8 mouse cellular contexts compared by ENCODE assay signal in the genomic region with DNA sequence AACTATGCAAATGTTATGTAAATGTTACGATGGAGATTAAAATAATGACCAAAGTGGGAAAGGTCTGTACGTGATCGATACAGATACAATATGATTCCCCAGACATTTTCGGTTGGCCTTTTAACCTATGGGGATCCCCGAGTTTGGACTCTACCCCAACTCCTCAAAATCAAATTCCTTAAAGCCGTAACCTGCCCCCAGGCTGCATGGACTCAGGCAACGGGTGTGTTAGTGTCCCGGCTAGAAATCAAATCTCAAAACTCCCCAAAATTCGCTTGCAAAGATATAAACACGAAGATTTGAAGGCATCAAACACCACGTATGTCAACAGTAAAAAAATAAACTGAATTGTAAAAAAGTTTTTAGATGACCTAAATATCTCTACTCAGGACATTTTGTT. TPM values are rescaled to one million over a fixed set of nuclear protein-coding genes. Genes with fewer than 3 reads are reported as not detected.
DNase-seq lines count a peak whose midpoint lies in the region; ATAC-seq and TF ChIP-seq lines count a peak whose summit lies in the region.

No protein-coding gene starts in this region.

- peak overlapping the region; percentile 73 for H3K9ac ChIP-seq in liver, adult 2 months (ENCODE audit: low read depth, low read length)
- peak overlapping the region; percentile 97 for H3K9ac ChIP-seq in embryonic facial prominence, embryonic 13.5 days
- peak overlapping the region; percentile 98 for H3K9ac ChIP-seq in intestine, embryonic 15.5 days
- peak overlapping the region; percentile 95 for H3K9ac ChIP-seq in neural tube, embryonic 12.5 days

- TF ChIP-seq CTCF in liver, adult 2 months (IDR thresholded peaks at IDR 0.05; ENCODE audit: low read depth, low read length), result no peak

- H3K9me3 ChIP-seq in embryonic facial prominence, embryonic 13.5 days, result no peaks in the 10 kb centered on the region
- H3K9me3 ChIP-seq in intestine, embryonic 15.5 days, result no peaks in the 10 kb centered on the region
- no peaks in the 10 kb centered on the region for H3K9me3 ChIP-seq in neural tube, embryonic 12.5 days

- WGBS in liver, adult 2 months, result 26% methylated on average over 11 of the region's 11 CpGs
- WGBS in embryonic facial prominence, embryonic 13.5 days, result 31% methylated on average over 11 of the region's 11 CpGs
- WGBS in intestine, embryonic 15.5 days, result 37% methylated on average over 11 of the region's 11 CpGs
- 38% methylated on average over 11 of the region's 11 CpGs for WGBS in neural tube, embryonic 12.5 days

- peak overlapping the region; percentile 67 for H3K4me3 ChIP-seq in liver, adult 2 months (ENCODE audit: insufficient read depth, low read depth, low read length)
- peak overlapping the region; percentile 100 for H3K4me3 ChIP-seq in embryonic facial prominence, embryonic 13.5 days
- H3K4me3 ChIP-seq in intestine, embryonic 15.5 days (replicated peaks), result peak overlapping the region; percentile 100
- peak overlapping the region; percentile 99 for H3K4me3 ChIP-seq in neural tube, embryonic 12.5 days

- no peaks in the 10 kb centered on the region for H3K27me3 ChIP-seq in liver, adult 2 months (ENCODE audit: control insufficient read depth, insufficient read depth, low read length)
- no peaks in the 10 kb centered on the region for H3K27me3 ChIP-seq in embryonic facial prominence, embryonic 13.5 days
- H3K27me3 ChIP-seq in intestine, embryonic 15.5 days (replicated peaks), result no peaks in the 10 kb centered on the region
- no peaks in the 10 kb centered on the region for H3K27me3 ChIP-seq in neural tube, embryonic 12.5 days (replicated peaks)

- DNase-seq in liver, adult 2 months (ENCODE audit: extremely low read depth, low read depth, low spot score), result no peak
- no peak for DNase-seq in liver
- no peak for DNase-seq in right cerebral cortex, postnatal 14 days

- no peak for TF ChIP-seq POLR2A in liver, adult 2 months (IDR thresholded peaks at IDR 0.05; ENCODE audit: extremely low read depth, insufficient read depth, low read length)

- no peak for ATAC-seq in embryonic facial prominence, embryonic 13.5 days (ENCODE audit: insufficient number of reproducible peaks, insufficient read depth, low FRiP score, low TSS enrichment, low read depth)
- no peak for ATAC-seq in intestine, embryonic 15.5 days
- no peak for ATAC-seq in neural tube, embryonic 12.5 days (ENCODE audit: low FRiP score, low read depth)
- ATAC-seq in megakaryocyte-erythroid progenitor cell, adult 5-6 weeks (replicated peaks; ENCODE audit: low FRiP score, low TSS enrichment, poor library complexity, severe bottlenecking), result no peak
- no peak for ATAC-seq in frontal cortex, adult (ENCODE audit: low TSS enrichment)

- H3K4me2 ChIP-seq in embryonic facial prominence, embryonic 13.5 days, result peak overlapping the region; percentile 77
- peak overlapping the region; percentile 71 for H3K4me2 ChIP-seq in intestine, embryonic 15.5 days (replicated peaks)
- peak overlapping the region; percentile 86 for H3K4me2 ChIP-seq in neural tube, embryonic 12.5 days (replicated peaks)

- no peak overlapping the region for H3K27ac ChIP-seq in liver, adult 2 months (replicated peaks; ENCODE audit: insufficient read depth, low read depth, low read length)
- H3K27ac ChIP-seq in embryonic facial prominence, embryonic 13.5 days, result peak overlapping the region; percentile 96; the same call in 1 of the 2 replicates
- H3K27ac ChIP-seq in intestine, embryonic 15.5 days, result peak overlapping the region; percentile 96; the same call in 1 of the 2 replicates
- no peak overlapping the region for H3K27ac ChIP-seq in neural tube, embryonic 12.5 days

- H3K4me1 ChIP-seq in liver, adult 2 months (ENCODE audit: control insufficient read depth, insufficient read depth, low read length), result 0 out of 2 replicates have a peak, but pooled peaks cover 6% of the 10 kb centered on the region
- peaks cover 15% of the 10 kb centered on the region for H3K4me1 ChIP-seq in embryonic facial prominence, embryonic 13.5 days
- 0 out of 2 replicates have a peak, but pooled peaks cover 2% of the 10 kb centered on the region for H3K4me1 ChIP-seq in intestine, embryonic 15.5 days (replicated peaks)
- peaks cover 13% of the 10 kb centered on the region for H3K4me1 ChIP-seq in neural tube, embryonic 12.5 days

- H3K36me3 ChIP-seq in liver, adult 2 months (ENCODE audit: control insufficient read depth, insufficient read depth, low read length), result peaks cover 23% of the 10 kb centered on the region; the same call in 1 of the 2 replicates
- H3K36me3 ChIP-seq in embryonic facial prominence, embryonic 13.5 days, result peaks cover 38% of the 10 kb centered on the region
- peaks cover 12% of the 10 kb centered on the region for H3K36me3 ChIP-seq in intestine, embryonic 15.5 days
- H3K36me3 ChIP-seq in neural tube, embryonic 12.5 days, result peaks cover 32% of the 10 kb centered on the region

- H3K79me2 ChIP-seq in liver, adult 2 months (ENCODE audit: control insufficient read depth, insufficient read depth, low read length), result peaks cover 3% of the 10 kb centered on the region; the same call in 1 of the 2 replicates

RNA-seq across cellular contexts. Expression of a gene that starts 1.0 kb away (rescaled TPM):
- 0.74 and 1.0 TPM in 2 replicates for total RNA-seq in liver, adult 2 months (2014; rRNA removed)
- 0.24 and 0.47 TPM in 2 replicates for polyA plus RNA-seq in liver, adult 2 months (2012; rRNA removed)
- polyA plus RNA-seq in embryonic facial prominence, embryonic 13.5 days (2015; fragmentation: Nextera tagmentation; extraction: Ambion mirVana), result 2.7 and 3.7 TPM in 2 replicates
- polyA plus RNA-seq in intestine, embryonic 15.5 days (2015; fragmentation: Nextera tagmentation; extraction: Ambion mirVana), result 2.1 and 2.9 TPM in 2 replicates
- polyA plus RNA-seq in neural tube, embryonic 12.5 days (2016; fragmentation: Nextera tagmentation; extraction: Ambion mirVana), result 5.8 and 8.5 TPM in 2 replicates
- total RNA-seq in megakaryocyte-erythroid progenitor cell, adult 5-6 weeks (2014; fragmentation: Nextera tagmentation), result 3.5 and 3.8 TPM in 2 replicates
- 10.4 TPM in 1 of 2 replicates, not detected in the other for total RNA-seq in megakaryocyte-erythroid progenitor cell, adult 5-6 weeks (2017)

RNA-seq across cellular contexts. Expression of a gene that starts 1.1 kb away (rescaled TPM):
- total RNA-seq in liver, adult 2 months (2014; rRNA removed), result 4.0 and 5.8 TPM in 2 replicates
- 2.6 and 2.8 TPM in 2 replicates for polyA plus RNA-seq in liver, adult 2 months (2012; rRNA removed)
- polyA plus RNA-seq in embryonic facial prominence, embryonic 13.5 days (2015; fragmentation: Nextera tagmentation; extraction: Ambion mirVana), result 28.6 and 30.1 TPM in 2 replicates
- polyA plus RNA-seq in intestine, embryonic 15.5 days (2015; fragmentation: Nextera tagmentation; extraction: Ambion mirVana), result 17.5 and 20.4 TPM in 2 replicates
- polyA plus RNA-seq in neural tube, embryonic 12.5 days (2016; fragmentation: Nextera tagmentation; extraction: Ambion mirVana), result 30.2 and 30.4 TPM in 2 replicates
- total RNA-seq in megakaryocyte-erythroid progenitor cell, adult 5-6 weeks (2014; fragmentation: Nextera tagmentation), result 21.6 and 27.6 TPM in 2 replicates
- total RNA-seq in megakaryocyte-erythroid progenitor cell, adult 5-6 weeks (2017), result 46.2 and 51.8 TPM in 2 replicates

RNA-seq across cellular contexts. Expression of a gene that starts 12.5 kb away (rescaled TPM):
- total RNA-seq in liver, adult 2 months (2014; rRNA removed), result 179 and 215 TPM in 2 replicates
- 63.0 and 81.3 TPM in 2 replicates for polyA plus RNA-seq in liver, adult 2 months (2012; rRNA removed)
- 286 and 288 TPM in 2 replicates for polyA plus RNA-seq in embryonic facial prominence, embryonic 13.5 days (2015; fragmentation: Nextera tagmentation; extraction: Ambion mirVana)
- 314 TPM in 2 replicates for polyA plus RNA-seq in intestine, embryonic 15.5 days (2015; fragmentation: Nextera tagmentation; extraction: Ambion mirVana)
- polyA plus RNA-seq in neural tube, embryonic 12.5 days (2016; fragmentation: Nextera tagmentation; extraction: Ambion mirVana), result 323 and 352 TPM in 2 replicates
- total RNA-seq in megakaryocyte-erythroid progenitor cell, adult 5-6 weeks (2014; fragmentation: Nextera tagmentation), result 176 and 190 TPM in 2 replicates
- total RNA-seq in megakaryocyte-erythroid progenitor cell, adult 5-6 weeks (2017), result 253 and 291 TPM in 2 replicates

RNA-seq across cellular contexts. Expression of a gene that starts 12.5 kb away (rescaled TPM):
- 339 and 354 TPM in 2 replicates for total RNA-seq in liver, adult 2 months (2014; rRNA removed)
- 363 and 441 TPM in 2 replicates for polyA plus RNA-seq in liver, adult 2 months (2012; rRNA removed)
- polyA plus RNA-seq in embryonic facial prominence, embryonic 13.5 days (2015; fragmentation: Nextera tagmentation; extraction: Ambion mirVana), result 241 and 249 TPM in 2 replicates
- 544 and 560 TPM in 2 replicates for polyA plus RNA-seq in intestine, embryonic 15.5 days (2015; fragmentation: Nextera tagmentation; extraction: Ambion mirVana)
- 213 and 215 TPM in 2 replicates for polyA plus RNA-seq in neural tube, embryonic 12.5 days (2016; fragmentation: Nextera tagmentation; extraction: Ambion mirVana)
- 254 and 275 TPM in 2 replicates for total RNA-seq in megakaryocyte-erythroid progenitor cell, adult 5-6 weeks (2014; fragmentation: Nextera tagmentation)
- 241 and 307 TPM in 2 replicates for total RNA-seq in megakaryocyte-erythroid progenitor cell, adult 5-6 weeks (2017)

RNA-seq across cellular contexts. Expression of a gene that starts 43.4 kb away (rescaled TPM):
- 39.5 and 41.1 TPM in 2 replicates for total RNA-seq in liver, adult 2 months (2014; rRNA removed)
- 20.9 and 25.5 TPM in 2 replicates for polyA plus RNA-seq in liver, adult 2 months (2012; rRNA removed)
- polyA plus RNA-seq in embryonic facial prominence, embryonic 13.5 days (2015; fragmentation: Nextera tagmentation; extraction: Ambion mirVana), result 38.0 and 42.4 TPM in 2 replicates
- polyA plus RNA-seq in intestine, embryonic 15.5 days (2015; fragmentation: Nextera tagmentation; extraction: Ambion mirVana), result 58.7 and 63.5 TPM in 2 replicates
- polyA plus RNA-seq in neural tube, embryonic 12.5 days (2016; fragmentation: Nextera tagmentation; extraction: Ambion mirVana), result 46.2 and 56.0 TPM in 2 replicates
- 41.0 and 51.5 TPM in 2 replicates for total RNA-seq in megakaryocyte-erythroid progenitor cell, adult 5-6 weeks (2014; fragmentation: Nextera tagmentation)
- 52.4 and 68.9 TPM in 2 replicates for total RNA-seq in megakaryocyte-erythroid progenitor cell, adult 5-6 weeks (2017)

Comparison
In these comparisons a context has a peak if more than half of its experiments do, and no peak if none do; other contexts are left out.
1. H3K27ac ChIP-seq: peak in embryonic facial prominence, embryonic 13.5 days (single experiment) and intestine, embryonic 15.5 days (single experiment); none in liver, adult 2 months (single experiment) and neural tube, embryonic 12.5 days (single experiment).
2. Peak in every context shown above with its lines, with median percentiles within 50 percentile points of each other: H3K4me3 ChIP-seq, H3K9ac ChIP-seq and H3K4me2 ChIP-seq.